Mouse (Mus musculus): Measurements from ENCODE around the gene Itpr2.

Itpr2 gene
- long read RNA-seq, experiment 1, partial matches to known transcripts: 11 of 15 reads
- long read RNA-seq, experiment 1, other reads (novel, unspliced or antisense): 4 of 15 reads
- long read RNA-seq, experiment 2, partial matches to known transcripts: 5 of 13 reads
- long read RNA-seq, experiment 2, other reads (novel, unspliced or antisense): 8 of 13 reads

DNA sequence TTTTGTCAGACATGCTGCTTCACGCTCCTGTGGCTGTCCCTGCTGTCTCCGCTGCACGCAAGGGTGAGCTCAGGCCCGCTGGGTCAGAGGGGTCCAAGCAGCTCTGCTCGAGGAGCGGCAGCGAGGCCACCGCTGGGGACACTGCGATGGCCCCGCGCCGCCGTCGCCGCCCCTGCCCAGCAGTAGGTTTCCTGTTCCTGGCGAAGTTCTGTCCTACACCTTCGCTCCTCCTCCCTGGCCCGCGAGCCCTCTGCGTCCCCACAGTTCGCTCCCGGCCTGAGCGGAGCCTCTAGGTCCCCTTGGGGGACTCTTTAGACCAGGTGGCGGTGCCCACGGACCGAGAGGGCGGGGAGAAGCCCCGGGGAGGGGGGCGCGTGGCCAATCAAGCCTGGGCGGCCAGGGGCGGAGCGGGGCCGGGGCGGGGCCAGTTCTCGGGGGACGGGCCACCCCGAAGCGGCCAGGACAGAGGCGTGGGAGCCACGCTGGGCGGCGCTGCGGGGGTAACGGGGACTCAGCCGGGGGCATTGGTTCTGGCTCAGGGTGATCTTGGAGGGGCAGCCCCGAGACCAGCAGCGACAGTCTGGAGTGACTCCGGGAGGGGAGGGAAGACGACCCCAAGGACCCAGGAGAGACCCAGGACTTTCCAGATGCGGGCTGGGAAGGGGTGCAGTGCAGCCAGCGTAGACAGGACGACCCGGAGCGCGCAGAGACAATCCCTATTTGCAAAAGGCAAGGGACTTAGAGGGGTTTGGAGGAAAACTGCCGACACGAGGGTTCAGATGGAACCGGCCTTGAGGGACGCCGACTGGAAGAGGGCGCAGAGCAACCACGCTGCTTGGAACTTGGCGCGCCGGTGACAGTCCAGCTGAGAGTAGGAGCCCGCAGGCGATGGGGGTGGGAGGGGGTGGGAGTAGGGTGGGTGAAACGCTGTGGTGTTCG is at the start of gene Itpr2:
TSS of gene Itpr2 (minus strand) at position 358 of the 939 bp plus-strand sequence.
- intact Hi-C loops (cut with DNase I): loop anchor here (10.0 kb wide), 1 partner anchor 73 kb away; the partner anchor contains the start of genes Fgfr1op2 and Ints13

GRCm38 (mm10) chr6:146551326-146551725 is 49.3 kb upstream of the Itpr2 start:
- intact Hi-C loops (cut with DNase I): loop anchor here (10.0 kb wide), 1 partner anchor 137 kb away; no protein-coding TSS in a partner anchor

- intact Hi-C loops (cut with DNase I): loop anchor here (10.0 kb wide), 1 partner anchor 136 kb away; no protein-coding TSS in a partner anchor
Measured at GRCm38 (mm10) chr6:146550421-146550820, 48.4 kb upstream of the Itpr2 start.

- intact Hi-C loops (cut with DNase I): no loop called here
Measured at GRCm38 (mm10) chr6:146545289-146545865, 43.4 kb upstream of the Itpr2 start.

GRCm38 (mm10) chr6:146544622-146545021 is 42.6 kb upstream of the Itpr2 start:
- intact Hi-C loops (cut with DNase I): no loop called here

DNA sequence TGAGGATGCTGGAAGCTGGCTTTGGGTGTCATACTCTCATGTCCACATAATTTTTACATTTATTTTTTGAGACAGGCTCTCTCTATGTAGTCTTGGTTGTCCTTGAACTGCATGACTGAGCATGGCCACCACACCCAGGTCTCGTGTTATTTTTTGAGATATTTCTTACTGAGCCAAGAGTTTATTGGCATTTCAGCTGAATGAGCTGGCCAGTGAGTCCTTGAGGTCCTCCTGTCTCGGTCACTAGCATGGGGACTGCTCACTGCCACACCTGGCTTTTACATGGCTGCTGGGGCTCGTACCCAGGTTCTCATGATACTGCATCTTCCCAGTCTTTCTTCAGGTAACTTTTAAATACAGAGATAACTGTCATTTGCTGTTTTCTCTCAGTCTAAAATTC is 38.4 kb upstream of the Itpr2 start:
- intact Hi-C loops (cut with DNase I): no loop called here

DNA sequence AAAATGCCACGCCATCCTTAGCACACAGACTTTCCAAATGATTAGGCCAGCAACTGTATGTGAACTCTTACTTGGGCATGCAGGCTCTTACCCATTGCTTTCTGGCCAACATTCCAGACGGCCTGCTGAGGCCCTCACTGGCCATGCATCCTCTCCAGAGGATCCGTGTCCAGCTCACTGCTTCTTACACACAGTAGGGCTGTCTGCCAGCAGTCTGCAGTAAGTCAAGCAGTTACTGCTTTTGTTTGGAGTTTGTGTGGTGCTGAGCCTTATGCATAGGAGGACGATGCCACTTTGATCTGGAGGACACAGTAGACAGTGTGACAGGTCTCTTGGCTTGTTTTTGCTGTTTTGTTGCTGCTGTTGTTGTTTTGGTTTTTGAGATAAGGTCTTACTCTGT is 36.6 kb upstream of the Itpr2 start:
- intact Hi-C loops (cut with DNase I): no loop called here

GRCm38 (mm10) chr6:146538071-146538470 is 36.0 kb upstream of the Itpr2 start:
- intact Hi-C loops (cut with DNase I): no loop called here

GRCm38 (mm10) chr6:146537111-146537510 is 35.1 kb upstream of the Itpr2 start:
- intact Hi-C loops (cut with DNase I): no loop called here

- intact Hi-C loops (cut with DNase I): no loop called here
Measured at GRCm38 (mm10) chr6:146535501-146535900, 33.5 kb upstream of the Itpr2 start.

DNA sequence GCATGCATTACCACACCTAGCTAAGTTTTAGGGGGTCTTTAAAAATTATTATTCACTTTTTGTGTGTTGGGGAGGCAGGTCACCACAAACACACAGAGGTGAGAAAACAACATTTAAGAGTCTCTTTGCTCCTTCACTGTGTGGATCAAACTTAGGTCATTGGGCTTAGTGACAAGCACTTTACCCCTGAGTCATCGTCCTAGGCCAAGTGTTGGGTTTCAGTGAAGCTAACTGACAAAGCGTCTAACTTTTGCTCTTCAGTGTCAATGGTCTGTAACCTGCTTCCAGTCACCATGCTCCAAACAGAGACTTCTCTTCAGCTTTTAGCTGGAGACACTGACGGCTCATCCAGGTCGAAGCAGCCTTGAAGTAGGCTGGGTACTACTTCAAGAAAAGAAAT is 31.1 kb upstream of the Itpr2 start:
- intact Hi-C loops (cut with DNase I): no loop called here

GRCm38 (mm10) chr6:146530769-146531168 is 28.7 kb upstream of the Itpr2 start:
- intact Hi-C loops (cut with DNase I): no loop called here

GRCm38 (mm10) chr6:146530363-146530762 is 28.3 kb upstream of the Itpr2 start:
- intact Hi-C loops (cut with DNase I): no loop called here

DNA sequence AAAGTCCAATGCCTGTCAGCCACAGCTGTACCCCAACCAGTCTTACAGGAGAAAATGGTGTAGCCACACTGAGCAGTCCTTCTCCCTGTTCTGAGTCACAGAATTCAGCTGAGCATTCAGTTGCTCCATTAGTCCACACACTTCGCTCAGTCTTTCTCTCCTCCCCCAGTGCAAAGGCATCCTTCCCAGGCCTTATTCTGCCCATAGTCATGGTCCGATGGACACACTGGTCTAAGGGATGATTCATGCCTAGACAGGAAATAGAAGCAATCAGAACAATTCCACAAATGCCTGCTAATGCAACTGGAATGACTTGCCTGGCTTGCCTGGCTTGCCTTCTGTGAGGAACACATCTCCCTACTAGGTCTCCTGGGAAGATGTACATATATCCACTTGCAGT is 25.5 kb upstream of the Itpr2 start:
- intact Hi-C loops (cut with DNase I): no loop called here

DNA sequence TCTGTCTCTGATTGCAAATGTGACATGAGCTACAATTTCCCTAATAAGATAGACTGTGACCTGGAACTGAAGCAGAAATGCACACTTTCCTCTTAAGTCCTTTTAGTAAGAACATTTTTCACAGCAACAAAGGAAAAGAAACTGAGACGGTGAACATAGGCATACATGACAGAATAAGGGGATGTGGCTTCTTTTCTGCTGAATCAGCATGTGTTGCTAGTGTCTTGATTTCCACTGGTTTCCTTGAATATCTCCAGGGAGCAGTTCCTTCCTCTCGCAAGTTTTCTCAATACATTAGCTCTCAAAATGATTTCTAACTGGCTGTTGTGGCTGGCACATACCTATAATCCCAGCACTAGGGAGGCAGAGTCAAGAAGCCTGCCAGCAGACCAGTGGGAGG is 23.5 kb upstream of the Itpr2 start:
- intact Hi-C loops (cut with DNase I): no loop called here

DNA sequence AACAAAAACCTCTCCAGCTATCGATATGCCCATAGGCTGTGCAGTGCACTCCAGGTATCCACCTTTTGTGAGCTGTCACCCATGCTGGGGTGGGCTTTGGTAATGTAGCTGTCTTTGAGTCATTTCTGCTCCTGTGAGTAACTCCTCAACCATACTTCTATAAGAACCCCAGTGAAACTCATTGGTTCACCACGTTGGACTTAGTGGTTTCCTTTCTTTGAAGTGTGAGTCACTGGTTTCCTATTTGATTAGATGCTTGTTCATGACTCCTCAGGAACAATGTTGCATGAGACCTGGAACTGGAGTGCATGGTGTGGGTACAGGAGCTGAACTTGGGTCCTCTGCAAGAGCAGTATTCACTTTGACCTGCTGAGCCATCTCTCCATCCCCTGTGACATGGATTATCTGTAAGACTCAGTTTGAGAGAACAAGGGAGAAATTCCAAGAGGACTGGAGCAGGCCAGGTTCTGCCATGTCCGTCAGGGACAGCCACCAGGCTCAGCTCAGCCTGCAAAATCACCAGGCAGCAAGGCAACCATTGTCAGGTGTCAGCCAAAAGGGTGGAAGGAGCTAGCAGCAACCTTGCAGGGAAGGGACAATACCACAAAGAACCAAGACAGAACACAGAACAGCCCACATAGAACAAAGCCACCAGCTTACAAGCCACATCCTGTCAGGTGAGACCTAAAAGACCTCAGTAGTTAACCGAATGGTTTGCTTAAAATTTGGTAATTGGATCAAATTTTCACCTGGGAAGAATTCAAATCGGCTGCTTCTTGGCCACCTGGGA is 19.6 kb upstream of the Itpr2 start:
- intact Hi-C loops (cut with DNase I): no loop called here

DNA sequence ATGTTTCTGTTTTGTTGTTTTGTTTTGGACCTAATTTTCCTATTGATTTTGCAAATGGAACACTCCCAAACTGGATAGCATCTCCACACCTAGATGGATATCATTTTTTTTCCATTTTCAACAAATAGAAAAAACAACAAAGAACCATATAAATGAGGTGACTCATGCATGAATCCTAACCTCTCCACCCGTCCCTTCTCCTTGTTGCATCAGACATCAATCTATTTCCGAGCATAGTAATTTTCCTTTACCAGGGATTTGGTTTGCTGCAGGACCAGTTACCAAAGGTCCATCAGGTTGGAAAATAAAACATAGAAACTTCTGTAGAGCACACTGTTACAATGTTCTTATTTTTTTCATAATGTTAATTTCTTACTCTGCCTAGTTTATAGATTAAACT is 17.0 kb upstream of the Itpr2 start:
- intact Hi-C loops (cut with DNase I): no loop called here

- intact Hi-C loops (cut with DNase I): no loop called here
Measured at GRCm38 (mm10) chr6:146515936-146516335, 13.9 kb upstream of the Itpr2 start.

GRCm38 (mm10) chr6:146514531-146514948 is 12.5 kb upstream of the Itpr2 start:
- intact Hi-C loops (cut with DNase I): no loop called here

DNA sequence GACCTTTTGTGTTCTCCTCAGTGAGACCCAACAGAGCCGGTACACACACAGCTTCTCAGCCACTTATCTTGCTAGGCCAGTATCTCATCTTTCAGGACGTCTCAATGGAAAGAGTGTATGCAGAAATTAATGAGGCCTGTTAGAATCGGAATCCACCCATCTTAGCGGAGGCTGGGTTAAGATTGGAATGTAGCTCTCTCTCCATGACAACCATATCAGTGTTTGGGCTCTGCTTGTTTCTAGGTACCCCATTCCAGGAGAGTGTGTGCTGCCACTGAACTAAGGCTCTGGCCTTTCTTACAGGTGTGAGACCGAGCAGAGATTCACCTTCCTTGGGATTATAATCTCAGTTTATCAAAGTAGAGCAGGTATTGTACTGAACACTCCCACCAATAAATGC is 11.9 kb upstream of the Itpr2 start:
- intact Hi-C loops (cut with DNase I): no loop called here

DNA sequence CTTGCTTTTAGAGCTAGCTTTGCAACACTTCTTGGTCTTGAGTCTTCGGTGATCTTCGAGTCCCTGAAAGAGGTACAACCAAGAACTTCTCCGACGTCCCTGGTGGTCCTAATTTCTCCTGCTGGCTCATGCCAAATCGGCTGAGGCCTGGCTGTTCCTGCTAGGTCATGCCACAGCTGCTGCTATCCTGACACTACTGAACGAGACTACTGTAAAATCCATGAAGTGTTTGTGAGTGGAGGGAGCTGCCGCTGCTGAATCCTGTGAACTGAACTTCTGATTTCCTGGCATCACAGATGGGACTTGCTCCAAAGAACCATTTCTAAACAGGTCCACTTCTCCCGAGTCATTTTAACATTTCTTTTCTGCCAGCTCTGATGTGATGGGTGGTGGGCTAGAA is 11.4 kb upstream of the Itpr2 start:
- intact Hi-C loops (cut with DNase I): no loop called here

Measured in adrenal gland (tissue).